Mouse (Mus musculus): ENCODE measurements around the gene Ccdc107.
"Not testable (repeated sequence)": the region's sequence is repeated elsewhere in the genome, so short reads cannot be mapped to it uniquely, and the experiment has no call there.

Gene Ccdc107

GRCm38 (mm10) chr4:43485666-43486065 is 7.0 kb upstream of the Ccdc107 start:
- DNase-seq (ENCODE audit: low spot score) = not testable (repeated sequence)

GRCm38 (mm10) chr4:43489611-43490010 is 3.1 kb upstream of the Ccdc107 start:
- DNase-seq (ENCODE audit: low spot score) = no peak

GRCm38 (mm10) chr4:43490801-43491200 is 1.9 kb upstream of the Ccdc107 start:
- no peak for DNase-seq (ENCODE audit: low spot score)

- DNase-seq (ENCODE audit: low spot score) = peak; percentile 40
These were observed 439 bp upstream of the Ccdc107 start for GRCm38 (mm10) chr4:43492101-43492820.

- peak; percentile 99 for DNase-seq (ENCODE audit: low spot score)
These were observed 616 bp downstream of the Ccdc107 start for GRCm38 (mm10) chr4:43493186-43493845.

GRCm38 (mm10) chr4:43493846-43494240 is 1.1 kb downstream of the Ccdc107 start:
- DNase-seq (ENCODE audit: low spot score) = no peak

GRCm38 (mm10) chr4:43496587-43496986 is 3.9 kb downstream of the Ccdc107 start:
- DNase-seq (ENCODE audit: low spot score) = no peak

GRCm38 (mm10) chr4:43497405-43497804 is 4.7 kb downstream of the Ccdc107 start:
- no peak for DNase-seq (ENCODE audit: low spot score)

GRCm38 (mm10) chr4:43497946-43498345 is 5.2 kb downstream of the Ccdc107 start:
- DNase-seq (ENCODE audit: low spot score) = no peak

- DNase-seq (ENCODE audit: low spot score) = peak; percentile 67
These were observed 6.3 kb downstream of the Ccdc107 start for GRCm38 (mm10) chr4:43498983-43499382.

GRCm38 (mm10) chr4:43499407-43500333 is 7.0 kb downstream of the Ccdc107 start, which contains the start of gene Arhgef39:
Arhgef39 (minus strand) TSS chr4:43499695.
- peak; percentile 93 for DNase-seq (ENCODE audit: low spot score)

GRCm38 (mm10) chr4:43503041-43503440 is 10.3 kb downstream of the Ccdc107 start:
- no peak for DNase-seq (ENCODE audit: low spot score)

- no peak for DNase-seq (ENCODE audit: low spot score)
These were observed 10.8 kb downstream of the Ccdc107 start for GRCm38 (mm10) chr4:43503506-43503905.

- DNase-seq (ENCODE audit: low spot score) = no peak
These were observed 11.6 kb downstream of the Ccdc107 start for GRCm38 (mm10) chr4:43504269-43504668.

- DNase-seq (ENCODE audit: low spot score) = no peak
These were observed 13.4 kb downstream of the Ccdc107 start for GRCm38 (mm10) chr4:43506074-43506473.

- DNase-seq (ENCODE audit: low spot score) = no peak
These were observed 14.0 kb downstream of the Ccdc107 start, which contains the start of gene Car9 for GRCm38 (mm10) chr4:43506536-43507185. Car9 (plus strand) TSS chr4:43506966.

- no peak for DNase-seq (ENCODE audit: low spot score)
These were observed 15.4 kb downstream of the Ccdc107 start for GRCm38 (mm10) chr4:43507938-43508665.

- DNase-seq (ENCODE audit: low spot score) = peak; percentile 65
These were observed 15.9 kb downstream of the Ccdc107 start for GRCm38 (mm10) chr4:43508666-43508997.

- no peak for DNase-seq (ENCODE audit: low spot score)
These were observed 16.4 kb downstream of the Ccdc107 start for GRCm38 (mm10) chr4:43509109-43509508.

GRCm38 (mm10) chr4:43511675-43512454 is 19.2 kb downstream of the Ccdc107 start:
- no peak for DNase-seq (ENCODE audit: low spot score)

Measured in retina, embryonic 14.5 days (tissue).